Mouse (Mus musculus): ENCODE results near the gene Dnhd1. TPM values are rescaled to one million over a fixed set of nuclear protein-coding genes. Genes with fewer than 3 reads are reported as not detected.

The Dnhd1 gene
- polyA plus RNA-seq, 1 experiment from 2014 or later, result 0.91 TPM

DNA sequence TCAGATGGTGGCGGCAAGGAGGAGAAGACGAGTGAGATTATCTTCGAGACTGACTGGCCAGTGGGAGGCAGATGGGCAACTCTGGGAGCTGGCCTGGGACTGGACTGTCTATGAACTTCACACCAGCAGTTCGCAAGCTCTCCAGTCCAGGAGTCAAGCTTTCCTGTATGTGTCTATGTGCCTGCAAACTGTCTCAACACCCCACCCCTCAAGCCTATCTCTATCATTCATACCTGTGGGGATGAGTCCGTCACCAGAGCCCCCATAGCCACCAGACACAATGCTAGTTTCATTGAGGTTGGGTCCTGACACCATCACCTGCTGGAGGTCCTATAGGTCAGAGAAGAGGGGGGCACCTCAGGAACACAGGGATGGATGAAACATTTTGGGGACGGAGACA, 11.9 kb upstream of the Dnhd1 start:
- DNase-seq (ENCODE audit: low spot score), result no peak
- ATAC-seq (replicated peaks; ENCODE audit: low FRiP score, low read depth), result no peak
- TF ChIP-seq CTCF (IDR thresholded peaks at IDR 0.05; ENCODE audit: low read depth), result no peak
- Histone ChIP-seq H3K9ac (ENCODE audit: low read depth, low read length) (no peak overlapping the region), H3K36me3 (ENCODE audit: insufficient read depth, low read length) (peaks cover 24% of the 10 kb centered on the region; the same call in 1 of the 2 replicates), H3K4me2 (ENCODE audit: low read length) (no peak overlapping the region), H3K9me3 (replicated peaks; ENCODE audit: low read length) (no peaks in the 10 kb centered on the region), H3K27me3 (ENCODE audit: insufficient read depth, low read length) (no peaks in the 10 kb centered on the region), H3K27ac (no peak overlapping the region), H3K4me3 (replicated peaks; ENCODE audit: low read depth, low read length) (no peak overlapping the region), H3K4me1 (replicated peaks; ENCODE audit: insufficient read depth, low read length) (peaks cover 15% of the 10 kb centered on the region)
- WGBS, result 91% methylated on average over 6 of the region's 6 CpGs

DNA sequence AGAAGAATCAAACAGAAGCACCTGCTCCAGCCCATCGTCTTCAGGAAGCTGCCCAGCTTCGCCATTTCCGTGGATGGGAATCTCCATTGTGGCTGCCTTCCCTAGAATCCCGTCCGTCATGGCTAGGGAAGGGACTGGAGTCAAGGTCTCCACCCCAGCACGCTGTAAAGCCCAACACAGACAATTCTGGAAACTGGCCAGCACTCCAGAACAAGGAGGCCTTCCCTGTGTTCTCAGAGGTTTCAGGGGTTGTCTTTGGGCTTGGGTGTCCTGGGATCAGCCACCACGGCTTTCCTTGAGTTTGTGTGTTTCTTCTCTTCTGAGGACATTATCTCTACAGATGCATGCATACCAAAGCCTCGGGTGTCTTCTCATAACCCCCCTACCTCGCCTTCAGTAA, 11.3 kb upstream of the Dnhd1 start:
- no peak for TF ChIP-seq CTCF (IDR thresholded peaks at IDR 0.05; ENCODE audit: low read depth)
- DNase-seq (ENCODE audit: low spot score), result no peak
- Histone ChIP-seq H3K36me3 (ENCODE audit: insufficient read depth, low read length) (peaks cover 24% of the 10 kb centered on the region; the same call in 1 of the 2 replicates), H3K4me1 (replicated peaks; ENCODE audit: insufficient read depth, low read length) (peaks cover 15% of the 10 kb centered on the region), H3K9me3 (replicated peaks; ENCODE audit: low read length) (no peaks in the 10 kb centered on the region), H3K27me3 (ENCODE audit: insufficient read depth, low read length) (no peaks in the 10 kb centered on the region), H3K4me3 (replicated peaks; ENCODE audit: low read depth, low read length) (peak overlapping the region; percentile 57), H3K27ac (no peak overlapping the region), H3K4me2 (ENCODE audit: low read length) (peak overlapping the region; percentile 79), H3K9ac (ENCODE audit: low read depth, low read length) (peak overlapping the region; percentile 77; the same call in 1 of the 2 replicates)
- WGBS, result 60% methylated on average over 9 of the region's 9 CpGs
- no peak for ATAC-seq (replicated peaks; ENCODE audit: low FRiP score, low read depth)

- H3K36me3 ChIP-seq (ENCODE audit: insufficient read depth, low read length), result peaks cover 24% of the 10 kb centered on the region; the same call in 1 of the 2 replicates
- WGBS, result 4% methylated on average over 2 of the region's 2 CpGs
Observed at GRCm38 (mm10) chr7:105639756-105640155, 10.9 kb upstream of the Dnhd1 start, which contains the start of gene Timm10b. Gene Timm10b (plus strand): TSS chr7:105640056.

DNA sequence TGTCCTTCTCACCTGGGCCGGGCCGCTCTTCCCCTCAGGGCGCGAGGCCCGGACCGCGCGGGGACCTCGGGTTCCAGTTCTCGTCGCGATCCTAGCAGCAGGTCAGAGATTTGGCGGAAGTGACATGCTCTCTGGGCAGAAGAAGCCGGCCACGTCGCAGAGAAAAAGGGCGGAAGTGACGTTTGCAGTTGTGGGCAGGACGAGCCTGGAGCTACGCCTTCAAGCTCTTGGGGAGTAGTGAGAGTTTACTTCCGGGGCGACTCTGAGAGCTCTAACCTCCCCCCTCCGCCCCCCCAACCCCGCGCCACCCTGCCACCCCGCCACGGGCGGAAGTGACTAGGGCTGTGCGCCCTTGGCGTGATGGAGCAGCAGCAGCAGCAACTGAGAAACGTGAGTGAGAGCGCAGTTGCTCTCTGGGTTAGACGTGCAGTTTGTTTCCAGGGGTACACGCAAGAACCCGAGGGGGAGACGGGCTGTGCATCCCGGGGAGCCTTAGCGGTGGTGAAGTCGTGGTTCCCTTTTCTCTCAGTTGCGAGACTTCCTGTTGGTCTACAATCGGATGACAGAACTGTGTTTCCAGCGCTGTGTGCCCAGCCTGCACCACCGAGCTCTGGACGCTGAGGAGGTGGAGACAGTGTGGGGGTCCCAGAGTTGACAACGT, 10.3 kb upstream of the Dnhd1 start, which contains the start of the genes Arfip2 and Gm45799:
Gene Arfip2 (minus strand): TSS at position 184 of the 661 bp plus-strand sequence.
Gene Gm45799 (plus strand): TSS at position 320 of the 661 bp plus-strand sequence.
- Histone ChIP-seq H3K4me2 (ENCODE audit: low read length) (peak within 1 kb of the TSS; percentile 79), H3K9ac (ENCODE audit: low read depth, low read length) (peak within 1 kb of the TSS; percentile 77), H3K4me3 (replicated peaks; ENCODE audit: low read depth, low read length) (peak within 1 kb of the TSS; percentile 57), H3K4me1 (replicated peaks; ENCODE audit: insufficient read depth, low read length) (peaks cover 15% of the 10 kb centered on the region), H3K27ac (peak within 1 kb of the TSS; percentile 83), H3K27me3 (ENCODE audit: insufficient read depth, low read length) (no peaks in the 10 kb centered on the region), H3K36me3 (ENCODE audit: insufficient read depth, low read length) (peaks cover 27% of the 10 kb centered on the region; the same call in 1 of the 2 replicates), H3K9me3 (replicated peaks; ENCODE audit: low read length) (no peaks in the 10 kb centered on the region)
- under 1% methylated on average over 45 of the region's 45 CpGs for WGBS
- TF ChIP-seq CTCF (IDR thresholded peaks at IDR 0.05; ENCODE audit: low read depth), result no peak
- ATAC-seq (replicated peaks; ENCODE audit: low FRiP score, low read depth), result peak; percentile 97
- peak; percentile 100 for DNase-seq (ENCODE audit: low spot score)

More at GRCm38 (mm10) chr7:105639756-105640155, 10.9 kb upstream of the Dnhd1 start, which contains the start of gene Timm10b:
- Histone ChIP-seq H3K27me3 (ENCODE audit: insufficient read depth, low read length) (no peaks in the 10 kb centered on the region), H3K4me1 (replicated peaks; ENCODE audit: insufficient read depth, low read length) (peaks cover 15% of the 10 kb centered on the region), H3K9me3 (replicated peaks; ENCODE audit: low read length) (no peaks in the 10 kb centered on the region), H3K4me2 (ENCODE audit: low read length) (peak within 1 kb of the TSS; percentile 79), H3K27ac (peak within 1 kb of the TSS; percentile 83), H3K4me3 (replicated peaks; ENCODE audit: low read depth, low read length) (peak within 1 kb of the TSS; percentile 57), H3K9ac (ENCODE audit: low read depth, low read length) (peak within 1 kb of the TSS; percentile 77)
- ATAC-seq (replicated peaks; ENCODE audit: low FRiP score, low read depth) (no peak), DNase-seq (ENCODE audit: low spot score) (no peak)
- no peak for TF ChIP-seq CTCF (IDR thresholded peaks at IDR 0.05; ENCODE audit: low read depth)

GRCm38 (mm10) chr7:105640894-105641255, 9.8 kb upstream of the Dnhd1 start:
- Histone ChIP-seq H3K4me3 (replicated peaks; ENCODE audit: low read depth, low read length) (peak overlapping the region; percentile 57), H3K9ac (ENCODE audit: low read depth, low read length) (peak overlapping the region; percentile 66), H3K27me3 (ENCODE audit: insufficient read depth, low read length) (no peaks in the 10 kb centered on the region), H3K4me2 (ENCODE audit: low read length) (peak overlapping the region; percentile 79), H3K36me3 (ENCODE audit: insufficient read depth, low read length) (peaks cover 28% of the 10 kb centered on the region; the same call in 1 of the 2 replicates), H3K4me1 (replicated peaks; ENCODE audit: insufficient read depth, low read length) (peaks cover 15% of the 10 kb centered on the region), H3K27ac (peak overlapping the region; percentile 83), H3K9me3 (replicated peaks; ENCODE audit: low read length) (no peaks in the 10 kb centered on the region)
- ATAC-seq (replicated peaks; ENCODE audit: low FRiP score, low read depth), result no peak; the same call in 1 of the 2 replicates
- DNase-seq (ENCODE audit: low spot score), result no peak
- under 1% methylated on average over 18 of the region's 18 CpGs for WGBS
- TF ChIP-seq CTCF (IDR thresholded peaks at IDR 0.05; ENCODE audit: low read depth), result no peak

DNA sequence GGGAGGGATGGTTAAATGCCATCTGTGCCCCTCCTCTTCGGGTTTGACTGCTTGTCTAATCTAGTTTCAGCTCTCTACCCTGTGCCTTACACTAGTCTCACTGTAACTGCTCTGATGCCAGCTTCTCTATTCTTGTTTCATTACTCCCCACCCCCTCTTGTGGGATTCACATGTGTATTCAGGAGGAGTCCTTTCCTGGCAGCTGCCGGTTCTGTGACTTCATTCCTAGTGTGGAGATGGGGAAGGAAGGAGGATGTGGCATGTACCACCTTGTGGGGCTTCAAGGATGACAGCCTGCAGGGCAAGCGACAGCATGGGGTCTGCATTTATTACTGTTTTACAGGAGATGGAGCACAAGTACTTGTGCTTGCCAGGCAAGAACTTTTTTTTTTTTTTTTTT, 8.7 kb upstream of the Dnhd1 start:
- no peak for DNase-seq (ENCODE audit: low spot score)
- H3K27me3 ChIP-seq (ENCODE audit: insufficient read depth, low read length), result no peaks in the 10 kb centered on the region
- H3K9ac ChIP-seq (ENCODE audit: low read depth, low read length), result 0 out of 2 replicates have a peak overlapping the region, but pooled peaks have one; percentile 66
- no peaks in the 10 kb centered on the region for H3K9me3 ChIP-seq (replicated peaks; ENCODE audit: low read length)
- no peak overlapping the region for H3K4me3 ChIP-seq (replicated peaks; ENCODE audit: low read depth, low read length)
- peaks cover 15% of the 10 kb centered on the region for H3K4me1 ChIP-seq (replicated peaks; ENCODE audit: insufficient read depth, low read length)
- no peak for TF ChIP-seq CTCF (IDR thresholded peaks at IDR 0.05; ENCODE audit: low read depth)
- H3K27ac ChIP-seq, result peak overlapping the region; percentile 83
- no peak for ATAC-seq (replicated peaks; ENCODE audit: low FRiP score, low read depth)
- peaks cover 18% of the 10 kb centered on the region; the same call in 1 of the 2 replicates for H3K36me3 ChIP-seq (ENCODE audit: insufficient read depth, low read length)
- WGBS, result 47% methylated on average over 3 of the region's 3 CpGs
- peak overlapping the region; percentile 79 for H3K4me2 ChIP-seq (ENCODE audit: low read length)
